Mouse (Mus musculus): ENCODE data around the gene Lnx2. TPM values are rescaled to one million over a fixed set of nuclear protein-coding genes. Genes with fewer than 3 reads are reported as not detected.
A peak's percentile ranks its signal among the peaks of the same experiment; 100 is the strongest.

Lnx2 gene
- polyA plus RNA-seq (2015; fragmentation: Nextera tagmentation; extraction: Ambion mirVana): 14.6 and 15.4 TPM in 2 replicates

DNA sequence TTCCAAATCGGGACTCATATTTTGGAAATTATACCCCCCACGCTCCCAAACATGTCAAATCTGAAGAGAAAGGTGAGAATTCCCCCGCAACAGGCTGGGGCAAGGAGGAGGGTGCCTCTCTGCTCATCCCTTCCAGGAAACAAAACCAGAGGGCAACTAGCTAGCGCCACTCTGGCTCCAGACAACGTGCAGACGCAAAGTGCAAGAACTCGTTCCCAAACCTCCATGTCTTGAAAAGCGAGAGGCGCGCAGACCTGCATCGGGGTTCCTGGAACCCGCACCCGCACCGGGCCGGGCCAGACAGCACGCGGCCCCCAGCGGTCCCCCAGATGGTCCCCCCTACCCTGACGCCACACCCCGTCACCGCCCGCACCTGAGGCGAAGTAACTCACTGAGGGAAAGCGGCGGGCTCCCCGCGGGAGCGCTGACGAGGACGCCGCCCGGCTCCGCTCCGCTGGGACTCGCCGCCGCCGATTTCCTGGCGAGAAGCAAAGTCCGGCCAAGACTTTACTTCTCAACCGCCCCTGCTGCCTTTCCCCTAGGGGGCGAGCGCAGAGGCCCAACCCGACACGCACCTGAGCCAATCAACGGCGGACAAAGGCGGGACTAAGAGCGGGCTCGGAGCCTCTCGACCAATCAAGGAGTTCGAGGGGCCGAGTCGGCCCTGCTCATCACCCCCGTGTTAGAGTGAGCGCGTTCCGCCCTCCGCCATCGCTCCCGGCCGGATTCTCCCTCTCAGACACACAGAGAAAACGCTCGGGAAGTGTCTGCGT, at the start of gene Lnx2:
Gene Lnx2, minus strand, starts transcription at position 561 of the 773 bp plus-strand sequence.
- no peaks in the 10 kb centered on the region for H3K9me3 ChIP-seq (replicated peaks)
- H3K27ac ChIP-seq: peak within 1 kb of the TSS; percentile 98
- WGBS: under 1% methylated on average over 65 of the region's 65 CpGs
- H3K4me1 ChIP-seq: peaks cover 39% of the 10 kb centered on the region
- H3K4me3 ChIP-seq (replicated peaks): peak within 1 kb of the TSS; percentile 96
- no peaks in the 10 kb centered on the region for H3K27me3 ChIP-seq
- H3K4me2 ChIP-seq: peak within 1 kb of the TSS; percentile 97
- peak; percentile 98 for ATAC-seq (replicated peaks; ENCODE audit: low FRiP score)
- peaks cover 13% of the 10 kb centered on the region for H3K36me3 ChIP-seq
- peak within 1 kb of the TSS; percentile 80 for H3K9ac ChIP-seq

DNA sequence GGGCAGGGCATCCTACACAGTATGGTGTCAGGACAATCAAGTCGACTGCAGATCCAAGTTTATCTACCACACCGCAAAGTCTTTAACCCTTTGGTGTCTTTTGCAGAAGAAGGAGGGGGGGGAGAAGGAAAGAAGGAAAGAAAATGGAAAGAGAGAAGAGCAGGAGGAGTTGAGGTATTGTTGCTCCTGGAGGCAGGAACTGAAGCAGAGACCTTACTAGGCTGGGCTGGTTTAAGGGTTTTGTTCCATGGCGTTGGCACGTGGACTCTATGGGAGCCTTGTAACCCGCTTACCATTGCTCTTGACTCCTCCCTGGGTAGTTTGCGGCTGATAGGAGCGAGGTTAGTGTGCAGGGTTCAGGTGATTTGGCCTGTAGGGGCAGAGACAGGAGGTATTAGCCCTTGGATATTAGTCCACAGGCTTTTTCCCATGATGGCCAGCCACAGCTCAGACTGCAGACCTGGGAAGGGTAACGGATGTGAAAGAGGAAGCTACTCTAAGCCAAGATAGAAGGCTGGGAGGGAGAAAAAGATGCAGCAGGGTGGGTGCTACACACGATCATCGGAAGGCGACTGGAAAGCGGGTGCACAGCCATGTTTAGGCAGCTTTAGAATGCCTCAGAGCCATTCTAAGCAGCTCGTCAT, 49.3 kb upstream of the Lnx2 start:
- peaks cover 10% of the 10 kb centered on the region for H3K9me3 ChIP-seq (replicated peaks)
- ATAC-seq (replicated peaks; ENCODE audit: low FRiP score): no peak
- H3K36me3 ChIP-seq: no peaks in the 10 kb centered on the region
- 0 out of 2 replicates have a peak, but pooled peaks cover 3% of the 10 kb centered on the region for H3K27me3 ChIP-seq
- peaks cover 2% of the 10 kb centered on the region; the same call in 1 of the 2 replicates for H3K4me1 ChIP-seq
- H3K4me2 ChIP-seq: no peak overlapping the region
- no peak overlapping the region for H3K27ac ChIP-seq
- H3K9ac ChIP-seq: no peak overlapping the region
- WGBS: 87% methylated on average over 13 of the region's 13 CpGs
- H3K4me3 ChIP-seq (replicated peaks): no peak overlapping the region

DNA sequence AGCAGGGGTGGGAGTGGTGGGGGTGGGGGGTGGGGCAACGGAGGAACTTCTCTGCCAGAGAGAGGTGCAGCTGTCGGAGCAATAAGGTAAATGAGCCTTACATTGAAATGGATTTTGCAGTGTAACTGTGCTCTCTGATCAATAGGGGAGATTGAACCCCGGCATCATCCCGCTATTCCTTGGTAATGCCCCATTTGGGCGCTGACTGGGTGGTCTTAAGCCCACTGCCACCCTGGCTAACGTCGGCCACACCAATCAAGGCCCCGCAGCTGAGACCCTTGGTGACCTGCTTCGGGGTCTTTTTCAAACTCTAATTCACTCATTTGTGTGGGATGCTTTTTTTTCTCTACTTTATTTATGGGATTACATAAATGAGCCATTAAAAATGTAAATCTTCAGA, 48.4 kb upstream of the Lnx2 start:
- no peaks in the 10 kb centered on the region; the same call in 1 of the 2 replicates for H3K4me1 ChIP-seq
- no peak overlapping the region for H3K27ac ChIP-seq
- WGBS: 40% methylated on average over 9 of the region's 9 CpGs
- ATAC-seq (replicated peaks; ENCODE audit: low FRiP score): no peak
- 0 out of 2 replicates have a peak, but pooled peaks cover 3% of the 10 kb centered on the region for H3K27me3 ChIP-seq
- H3K36me3 ChIP-seq: no peaks in the 10 kb centered on the region
- no peak overlapping the region for H3K9ac ChIP-seq
- peaks cover 11% of the 10 kb centered on the region for H3K9me3 ChIP-seq (replicated peaks)
- H3K4me2 ChIP-seq: no peak overlapping the region
- no peak overlapping the region for H3K4me3 ChIP-seq (replicated peaks)

DNA sequence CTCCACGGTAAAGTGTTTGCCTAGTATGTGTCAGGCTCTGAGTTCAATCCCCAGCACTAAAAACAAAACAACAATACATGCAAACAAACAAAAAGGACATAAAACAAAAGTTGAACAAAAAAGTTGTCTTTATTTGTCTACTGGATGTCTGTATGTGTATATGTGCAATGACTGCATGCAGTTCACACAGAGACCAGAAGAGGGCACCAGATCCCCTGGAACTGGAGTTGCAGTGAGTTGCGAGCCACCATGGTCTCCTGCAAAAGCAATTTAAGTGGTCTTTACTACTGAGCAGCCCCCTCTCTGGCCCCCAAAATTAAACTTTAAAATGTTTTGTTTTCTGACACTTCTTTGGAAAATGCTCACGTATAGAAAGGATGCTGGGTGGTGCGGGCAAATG, 44.8 kb upstream of the Lnx2 start:
- ATAC-seq (replicated peaks; ENCODE audit: low FRiP score): no peak
- no peak overlapping the region for H3K9ac ChIP-seq
- 93% methylated on average over 4 of the region's 4 CpGs for WGBS
- H3K27ac ChIP-seq: no peak overlapping the region
- peaks cover 6% of the 10 kb centered on the region; the same call in 1 of the 2 replicates for H3K9me3 ChIP-seq (replicated peaks)
- H3K27me3 ChIP-seq: 0 out of 2 replicates have a peak, but pooled peaks cover 3% of the 10 kb centered on the region
- no peaks in the 10 kb centered on the region; the same call in 1 of the 2 replicates for H3K4me1 ChIP-seq
- no peak overlapping the region for H3K4me2 ChIP-seq
- no peak overlapping the region for H3K4me3 ChIP-seq (replicated peaks)
- H3K36me3 ChIP-seq: no peaks in the 10 kb centered on the region

DNA sequence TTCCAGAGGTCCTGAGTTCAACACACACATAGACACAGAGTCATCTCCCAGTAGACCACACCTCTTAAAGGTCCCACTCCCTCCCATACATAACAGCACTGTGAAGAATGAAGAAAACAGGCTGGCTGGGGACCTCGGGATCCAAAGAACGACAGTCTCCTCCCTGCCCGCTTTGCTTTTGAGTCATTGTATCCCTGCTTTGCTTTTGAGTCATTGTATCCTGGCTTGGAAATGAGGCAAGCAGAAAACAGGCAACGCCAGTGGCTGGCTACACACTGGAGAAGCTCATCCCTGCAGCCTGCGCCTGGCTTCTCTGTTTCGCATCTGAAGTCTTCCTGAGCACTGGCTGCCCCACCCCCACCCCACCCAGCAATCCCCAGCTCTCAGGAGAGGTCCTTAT, 40.6 kb upstream of the Lnx2 start:
- WGBS: 36% methylated on average over 6 of the region's 6 CpGs
- H3K4me1 ChIP-seq: no peaks in the 10 kb centered on the region
- H3K27me3 ChIP-seq: no peaks in the 10 kb centered on the region
- no peak overlapping the region for H3K4me3 ChIP-seq (replicated peaks)
- no peak overlapping the region for H3K4me2 ChIP-seq
- peaks cover 10% of the 10 kb centered on the region; the same call in 1 of the 2 replicates for H3K9me3 ChIP-seq (replicated peaks)
- H3K27ac ChIP-seq: no peak overlapping the region
- ATAC-seq (replicated peaks; ENCODE audit: low FRiP score): no peak
- H3K36me3 ChIP-seq: peaks cover 11% of the 10 kb centered on the region
- H3K9ac ChIP-seq: no peak overlapping the region

DNA sequence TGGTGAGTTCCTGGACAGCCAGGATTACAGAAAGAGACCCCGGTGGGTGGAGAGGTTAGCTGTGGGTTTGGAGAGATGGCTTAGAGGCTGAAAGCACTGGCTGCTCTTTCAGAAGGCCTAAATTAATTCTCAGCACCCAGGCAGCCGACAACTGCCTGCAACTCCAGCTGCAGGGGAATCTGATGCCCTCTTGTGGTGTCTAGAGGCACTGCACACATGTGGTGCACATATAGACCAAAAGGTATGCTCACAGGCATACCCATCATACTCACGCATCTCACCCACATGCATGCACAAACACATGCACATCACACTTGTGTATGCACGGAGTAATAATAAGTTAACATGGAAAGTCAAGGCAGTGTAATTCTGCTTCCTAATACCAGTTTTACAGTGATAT, 39.2 kb upstream of the Lnx2 start:
- WGBS: 97% methylated on average over 4 of the region's 4 CpGs
- H3K9ac ChIP-seq: no peak overlapping the region
- 0 out of 2 replicates have a peak, but pooled peaks cover 7% of the 10 kb centered on the region for H3K9me3 ChIP-seq (replicated peaks)
- H3K4me3 ChIP-seq (replicated peaks): no peak overlapping the region
- no peaks in the 10 kb centered on the region for H3K27me3 ChIP-seq
- ATAC-seq (replicated peaks; ENCODE audit: low FRiP score): no peak
- no peak overlapping the region for H3K4me2 ChIP-seq
- H3K36me3 ChIP-seq: peaks cover 21% of the 10 kb centered on the region
- no peaks in the 10 kb centered on the region for H3K4me1 ChIP-seq
- no peak overlapping the region for H3K27ac ChIP-seq

DNA sequence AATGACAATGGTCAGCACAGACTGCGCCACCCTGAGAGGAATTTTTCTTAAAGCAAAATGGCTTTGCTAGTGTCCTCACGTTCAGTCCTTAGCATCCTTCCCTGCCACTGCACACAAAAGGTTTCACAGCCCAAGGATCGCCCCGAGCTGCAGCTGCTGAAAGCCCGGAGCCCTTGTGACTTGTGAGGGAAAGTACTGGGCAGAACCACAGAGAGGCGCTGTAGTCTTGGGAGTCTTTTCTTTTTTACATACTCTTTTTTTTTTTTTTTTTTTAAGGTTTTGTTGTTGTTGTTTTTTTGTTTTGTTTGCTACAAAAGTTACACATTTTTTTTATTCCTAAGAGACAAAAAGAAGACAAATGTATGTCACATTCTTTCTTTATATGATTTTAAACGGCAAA, 38.4 kb upstream of the Lnx2 start:
- H3K27me3 ChIP-seq: no peaks in the 10 kb centered on the region
- peaks cover 5% of the 10 kb centered on the region for H3K4me1 ChIP-seq
- no peak overlapping the region for H3K27ac ChIP-seq
- H3K36me3 ChIP-seq: peaks cover 28% of the 10 kb centered on the region
- no peak overlapping the region for H3K9ac ChIP-seq
- whole genome bisulfite sequencing: 82% methylated on average over 7 of the region's 7 CpGs
- H3K4me2 ChIP-seq: no peak overlapping the region
- H3K9me3 ChIP-seq (replicated peaks): 0 out of 2 replicates have a peak, but pooled peaks cover 7% of the 10 kb centered on the region
- no peak overlapping the region for H3K4me3 ChIP-seq (replicated peaks)
- ATAC-seq (replicated peaks; ENCODE audit: low FRiP score): no peak

DNA sequence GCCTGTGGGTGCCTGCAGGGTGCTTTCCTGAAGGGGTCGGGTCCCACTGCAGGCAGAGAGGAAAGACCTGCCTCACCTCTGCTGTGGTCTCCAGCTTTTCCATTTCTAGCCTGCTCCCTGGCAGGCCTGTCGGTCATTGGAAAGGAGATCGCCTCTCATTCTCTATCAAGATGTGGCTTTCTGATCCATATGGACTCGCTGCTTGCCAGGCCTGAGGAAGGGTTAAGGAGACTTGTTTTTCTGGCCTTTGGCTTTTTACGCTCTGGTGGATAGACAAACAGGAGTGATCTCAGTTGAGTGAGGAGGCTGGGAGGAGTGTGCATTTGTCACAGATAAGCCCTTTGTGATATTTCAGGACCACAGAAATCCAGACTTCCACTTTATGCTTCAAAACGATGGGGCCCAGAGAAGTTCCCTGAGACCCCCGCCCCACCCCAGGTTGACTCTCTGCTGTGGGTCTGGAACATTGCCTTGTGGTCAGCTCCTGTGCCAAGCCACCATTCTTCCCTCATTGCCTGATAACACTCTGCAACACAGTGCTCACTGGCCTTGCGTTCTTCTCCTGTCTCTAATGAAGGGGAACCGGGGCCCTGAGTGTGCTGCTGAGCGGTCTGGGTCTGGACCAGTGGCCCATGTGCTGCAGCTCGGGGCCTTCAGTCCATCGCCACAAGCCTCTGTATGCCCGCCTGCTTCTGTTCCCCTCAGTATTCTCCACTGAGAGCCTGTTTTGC, 32.6 kb upstream of the Lnx2 start:
- peak overlapping the region; percentile 22 for H3K4me2 ChIP-seq
- peak overlapping the region; percentile 61 for H3K27ac ChIP-seq
- H3K9ac ChIP-seq: no peak overlapping the region
- ATAC-seq (replicated peaks; ENCODE audit: low FRiP score): peak; percentile 81
- no peak overlapping the region for H3K4me3 ChIP-seq (replicated peaks)
- H3K9me3 ChIP-seq (replicated peaks): 0 out of 2 replicates have a peak, but pooled peaks cover 4% of the 10 kb centered on the region
- H3K4me1 ChIP-seq: peaks cover 23% of the 10 kb centered on the region
- 48% methylated on average over 13 of the region's 13 CpGs for WGBS
- no peaks in the 10 kb centered on the region for H3K27me3 ChIP-seq
- peaks cover 70% of the 10 kb centered on the region for H3K36me3 ChIP-seq

DNA sequence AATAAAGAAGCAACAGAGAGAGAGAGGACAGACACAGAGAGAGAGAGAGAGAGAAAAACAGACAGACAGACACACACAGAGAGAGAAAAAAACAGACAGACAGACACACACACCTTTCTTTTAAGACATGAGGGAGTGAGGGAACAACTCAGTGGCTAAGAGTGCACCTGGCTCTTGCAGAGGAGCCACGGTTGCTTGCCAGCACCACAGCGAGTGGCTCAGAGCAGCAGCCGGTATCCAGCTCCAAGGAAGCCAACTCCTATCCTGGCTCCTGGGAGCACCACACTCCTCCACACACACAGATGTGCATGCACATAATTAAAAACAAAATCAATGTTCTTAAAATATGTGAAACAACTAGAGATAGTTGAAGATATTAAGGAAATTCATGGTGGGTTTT, 30.9 kb upstream of the Lnx2 start:
- H3K4me2 ChIP-seq: no peak overlapping the region
- no peak for ATAC-seq (replicated peaks; ENCODE audit: low FRiP score)
- 0 out of 2 replicates have a peak, but pooled peaks cover 4% of the 10 kb centered on the region for H3K9me3 ChIP-seq (replicated peaks)
- no peak overlapping the region for H3K4me3 ChIP-seq (replicated peaks)
- H3K27ac ChIP-seq: no peak overlapping the region
- peaks cover 31% of the 10 kb centered on the region for H3K4me1 ChIP-seq
- H3K36me3 ChIP-seq: peaks cover 77% of the 10 kb centered on the region
- no peak overlapping the region for H3K9ac ChIP-seq
- WGBS: 90% methylated on average over 3 of the region's 3 CpGs
- no peaks in the 10 kb centered on the region for H3K27me3 ChIP-seq

DNA sequence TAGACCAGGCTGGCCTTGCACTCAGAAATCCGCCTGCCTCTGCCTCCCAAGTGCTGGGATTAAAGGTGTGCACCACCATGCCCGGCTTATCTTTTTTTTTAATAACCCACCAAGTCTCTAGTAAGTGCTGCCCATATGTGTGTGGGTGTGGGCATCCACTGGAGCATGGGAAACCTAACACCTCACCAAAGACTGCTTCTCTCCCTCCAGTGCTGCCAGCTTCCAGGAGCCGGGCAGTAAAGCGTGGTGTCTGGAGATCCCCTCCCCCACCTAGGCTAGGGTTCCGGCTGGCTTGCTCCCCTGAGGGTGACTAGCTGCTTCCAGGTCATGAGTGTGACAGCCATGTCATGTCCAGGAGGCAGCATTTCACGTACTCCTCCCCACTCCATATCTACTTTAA, 25.9 kb upstream of the Lnx2 start:
- Histone ChIP-seq H3K4me3 (replicated peaks) (no peak overlapping the region), H3K4me2 (no peak overlapping the region), H3K27ac (no peak overlapping the region), H3K4me1 (peaks cover 34% of the 10 kb centered on the region), H3K9me3 (replicated peaks) (no peaks in the 10 kb centered on the region), H3K9ac (no peak overlapping the region), H3K27me3 (no peaks in the 10 kb centered on the region), H3K36me3 (peaks cover 68% of the 10 kb centered on the region)
- ATAC-seq (replicated peaks; ENCODE audit: low FRiP score): peak; percentile 78
- 57% methylated on average over 6 of the region's 6 CpGs for WGBS

DNA sequence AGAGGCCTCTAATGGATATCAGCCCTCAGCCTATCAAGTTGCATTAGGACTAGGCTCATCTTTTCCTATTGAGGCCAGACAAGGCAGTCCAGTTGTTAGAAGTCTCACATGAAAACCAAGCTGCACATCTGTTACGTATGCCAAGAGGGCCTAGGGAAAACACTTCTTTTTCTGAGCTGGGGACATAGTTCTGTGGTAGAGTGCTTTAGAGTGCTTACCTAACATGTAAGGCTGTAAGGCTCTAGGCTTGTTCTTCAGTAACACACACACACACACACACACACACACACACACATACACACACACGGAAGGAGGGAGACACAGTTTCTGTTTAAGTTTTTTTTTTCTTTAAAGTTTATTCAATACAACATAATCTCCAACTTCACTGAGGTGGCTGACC, 23.8 kb upstream of the Lnx2 start:
- WGBS: 58% methylated on average over 2 of the region's 2 CpGs
- Histone ChIP-seq H3K9ac (no peak overlapping the region), H3K27me3 (no peaks in the 10 kb centered on the region), H3K9me3 (replicated peaks) (no peaks in the 10 kb centered on the region), H3K27ac (no peak overlapping the region), H3K4me2 (no peak overlapping the region), H3K4me3 (replicated peaks) (no peak overlapping the region), H3K4me1 (peaks cover 35% of the 10 kb centered on the region), H3K36me3 (peaks cover 67% of the 10 kb centered on the region)
- ATAC-seq (replicated peaks; ENCODE audit: low FRiP score): no peak

DNA sequence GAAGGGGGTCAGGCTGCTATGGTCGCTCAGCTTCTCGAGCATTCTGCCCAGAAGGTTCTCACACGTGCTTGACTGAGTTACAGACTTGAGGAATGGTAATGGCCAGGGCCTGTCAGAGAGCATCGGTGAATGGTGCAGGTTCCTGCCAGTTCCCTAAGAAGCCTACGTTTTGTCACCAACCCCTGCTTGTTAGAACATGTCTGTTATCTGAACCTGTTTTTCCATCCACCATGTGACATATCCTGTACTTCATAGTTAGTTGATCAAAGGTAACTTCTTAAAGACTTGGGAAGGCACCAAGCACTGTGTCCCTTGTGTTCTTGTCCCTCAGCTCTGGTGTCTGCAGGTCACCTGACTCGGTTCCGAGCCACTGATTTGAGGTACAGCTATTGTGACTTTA, 22.3 kb upstream of the Lnx2 start:
- Histone ChIP-seq H3K27ac (no peak overlapping the region), H3K4me3 (replicated peaks) (no peak overlapping the region), H3K4me2 (no peak overlapping the region), H3K36me3 (peaks cover 52% of the 10 kb centered on the region), H3K9ac (no peak overlapping the region), H3K4me1 (peaks cover 41% of the 10 kb centered on the region), H3K9me3 (replicated peaks) (no peaks in the 10 kb centered on the region), H3K27me3 (no peaks in the 10 kb centered on the region)
- ATAC-seq (replicated peaks; ENCODE audit: low FRiP score): no peak
- WGBS: 62% methylated on average over 7 of the region's 7 CpGs
